In genomic region chr10:21237000-21237399, GRCm38 (mm10) we compare ENCODE assay signal across 19 mouse cellular contexts.
"Had no signal": no experiment of that assay in that cellular context is flagged by ENCODE, and none has a peak within 500 bp of the region (broad histone marks: within the 10 kb centered on the region; RNA-seq: fewer than 3 reads in every experiment).

No protein-coding gene starts in this region.

- H3K9ac ChIP-seq: intestine, embryonic 15.5 days; kidney, embryonic 15.5 days; liver, embryonic 15.5 days; lung, embryonic 15.5 days; neural tube, embryonic 12.5 days had no signal

- ATAC-seq: intestine, embryonic 15.5 days had no signal

- H3K36me3 ChIP-seq: intestine, embryonic 15.5 days; kidney, embryonic 15.5 days; liver, embryonic 15.5 days; lung, embryonic 15.5 days; neural tube, embryonic 12.5 days had no signal

- H3K4me2 ChIP-seq: intestine, embryonic 15.5 days; kidney, embryonic 15.5 days; liver, embryonic 15.5 days; lung, embryonic 15.5 days; midbrain, embryonic 11.5 days; neural tube, embryonic 12.5 days had no signal

- H3K4me1 ChIP-seq: intestine, embryonic 15.5 days; kidney, embryonic 15.5 days; lung, embryonic 15.5 days; neural tube, embryonic 12.5 days had no signal

- H3K27ac ChIP-seq: intestine, embryonic 15.5 days; kidney, embryonic 15.5 days; left cerebral cortex, adult 2 months; liver, embryonic 15.5 days; lung, embryonic 15.5 days; neural tube, embryonic 12.5 days; stomach, postnatal 0 days had no signal

- H3K9me3 ChIP-seq: intestine, embryonic 15.5 days; kidney, embryonic 15.5 days; liver, embryonic 15.5 days; lung, embryonic 15.5 days; megakaryocyte, embryonic 14.5 days; neural tube, embryonic 12.5 days had no signal

- DNase-seq: kidney, adult 11 months; kidney, adult 8-10 months; kidney, postnatal 10 days; kidney, postnatal 36 days; layer of hippocampus, postnatal 36 days; lung, adult 18-20 months; lung, postnatal 10 days; lung, postnatal 36 days; right cerebral cortex, postnatal 25 days; spleen, adult 18-20 months had no signal

- H3K27me3 ChIP-seq: intestine, embryonic 15.5 days; kidney, embryonic 15.5 days; liver, embryonic 15.5 days; lung, embryonic 15.5 days; megakaryocyte, embryonic 14.5 days; neural tube, embryonic 12.5 days had no signal

- H3K4me3 ChIP-seq: intestine, embryonic 15.5 days; kidney, embryonic 15.5 days; left cerebral cortex, adult 2 months; liver, embryonic 15.5 days; lung, embryonic 15.5 days; megakaryocyte, embryonic 14.5 days; neural tube, embryonic 12.5 days had no signal
